Mouse (Mus musculus) midbrain, embryonic 16.5 days (tissue): ENCODE data around the gene Ddhd1. TPM values are rescaled to one million over a fixed set of nuclear protein-coding genes. Genes with fewer than 3 reads are reported as not detected.

Source experiments
- ATAC-seq: fragments of 200-750 bp; cut with Nextera tagmentation; 2 replicates; pipeline ENCODE4 v1.8.0; 2017; ENCODE audit warnings: moderate TSS enrichment
- H3K27ac ChIP-seq: fragments of 300-500 bp; sonication (generic); 2 replicates; pipeline ENCODE4 v1.5.1; 2014; ENCODE audit warnings: mild to moderate bottlenecking, low read length, mixed read lengths
- H3K27me3 ChIP-seq: fragments of 300-500 bp; sonication (generic); 2 replicates; pipeline ENCODE4 v1.6.1; 2014; ENCODE audit warnings: low read depth, low read length, mixed read lengths; ENCODE audit not compliant: control insufficient read depth, insufficient read depth
- H3K36me3 ChIP-seq: fragments of 300-500 bp; sonication (generic); 2 replicates; pipeline ENCODE4 v1.6.1; 2014; ENCODE audit warnings: mild to moderate bottlenecking, low read length, moderate library complexity, mixed read lengths; ENCODE audit not compliant: control insufficient read depth, insufficient read depth
- H3K4me1 ChIP-seq: fragments of 300-500 bp; sonication (generic); 2 replicates; pipeline ENCODE4 v1.6.1; 2014; ENCODE audit warnings: mild to moderate bottlenecking, low read length, mixed read lengths; ENCODE audit not compliant: control insufficient read depth, insufficient read depth
- H3K4me2 ChIP-seq: fragments of 300-500 bp; sonication (generic); 2 replicates; pipeline ENCODE4 v1.6.1; 2014; ENCODE audit warnings: mild to moderate bottlenecking, low read length, mixed read lengths
- H3K4me3 ChIP-seq: fragments of 300-500 bp; sonication (generic); 2 replicates; pipeline ENCODE4 v1.5.1; 2014; ENCODE audit warnings: low read depth, mild to moderate bottlenecking, low read length, moderate library complexity, mixed read lengths
- H3K9ac ChIP-seq: fragments of 300-500 bp; sonication (generic); 2 replicates; pipeline ENCODE4 v1.6.1; 2014; ENCODE audit warnings: low read depth, low read length, mixed read lengths
- H3K9me3 ChIP-seq: fragments of 300-500 bp; sonication (generic); replicated peaks from 2 replicates; pipeline ENCODE4 v1.6.1; 2014; ENCODE audit warnings: mild to moderate bottlenecking, low read length, mixed read lengths; ENCODE audit not compliant: control insufficient read depth, poor library complexity, severe bottlenecking
- WGBS: fragments of 180-500 bp; shearing (Covaris S2); extraction: QIAGEN DNeasy Blood & Tissue Kit; methylation state at CpG from one replicate; pipeline ENCODE4 v1.1.7; 2014; 5-methylcytosine and 5-hydroxymethylcytosine counted together
- polyA plus RNA-seq: library from polyadenylated mRNA; unstranded; fragments of >200 nt; fragmentation: Nextera tagmentation; extraction: Ambion mirVana; gene quantifications from 2 replicates; pipeline ENCODE4 v1.2.1, GENCODE M21; 2015

Ddhd1 gene
- 16.2 and 18.5 TPM in 2 replicates for polyA plus RNA-seq

DNA sequence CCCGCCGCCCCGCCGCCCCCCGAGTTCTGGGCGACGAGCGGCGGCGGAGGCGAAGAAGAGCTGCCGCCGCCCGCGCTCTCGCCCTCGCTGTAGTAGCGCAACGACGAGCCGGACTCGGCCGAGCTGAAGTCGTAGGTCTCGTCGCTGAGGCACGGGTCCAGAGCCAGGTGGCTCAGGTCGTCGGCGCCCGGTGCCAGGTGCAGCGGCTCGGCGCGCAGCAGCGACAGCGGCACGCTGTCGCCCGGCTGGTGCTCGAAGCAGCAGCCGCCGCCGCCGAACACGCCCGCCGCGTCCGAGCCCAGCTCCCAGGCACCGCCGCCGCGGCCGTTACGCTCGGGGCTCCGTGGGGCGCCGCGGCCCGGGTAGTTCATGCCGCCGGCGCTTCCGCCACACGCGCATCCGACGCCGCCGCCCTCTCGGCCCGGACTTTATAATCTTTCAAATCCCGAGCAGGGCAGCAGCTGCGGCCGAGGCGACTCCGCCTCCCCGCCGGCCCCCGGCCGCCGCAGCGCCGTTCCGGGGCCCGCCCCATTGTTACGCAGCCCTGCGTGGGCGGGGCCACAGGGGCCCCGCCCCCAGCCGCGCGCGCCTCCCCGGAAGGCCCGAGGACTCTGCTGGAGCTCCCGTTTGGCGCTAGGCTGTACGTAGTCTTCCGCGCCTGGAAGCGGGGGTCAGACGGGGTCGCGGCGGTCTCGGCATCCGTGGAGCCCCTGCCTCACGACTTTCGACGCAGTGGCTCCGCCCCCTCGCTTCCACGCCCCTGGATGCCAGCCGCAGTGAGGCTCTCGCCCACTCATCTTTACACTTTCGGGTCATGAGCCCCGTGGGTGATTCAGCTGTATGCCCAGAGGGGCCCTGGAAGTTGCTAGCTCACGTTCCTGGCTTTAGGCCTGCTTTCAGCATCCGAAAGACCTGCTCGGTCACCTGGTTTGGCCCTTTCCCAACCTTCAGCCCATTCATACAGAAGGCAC lies at the start of gene Ddhd1:
Gene Ddhd1, minus strand, starts transcription at position 503 of the 971 bp plus-strand sequence.
- H3K4me2 ChIP-seq, result peak within 1 kb of the TSS; percentile 70
- H3K27me3 ChIP-seq, result no peaks in the 10 kb centered on the region
- H3K36me3 ChIP-seq, result no peaks in the 10 kb centered on the region
- WGBS, result under 1% methylated on average over 120 of the region's 123 CpGs
- H3K9me3 ChIP-seq, result no peaks in the 10 kb centered on the region
- peak within 1 kb of the TSS; percentile 94 for H3K27ac ChIP-seq
- ATAC-seq, result peak; percentile 94
- H3K9ac ChIP-seq, result peak within 1 kb of the TSS; percentile 98
- H3K4me1 ChIP-seq, result peaks cover 34% of the 10 kb centered on the region
- peak within 1 kb of the TSS; percentile 61 for H3K4me3 ChIP-seq

GRCm38 (mm10) chr14:45707176-45707910 lies 49.4 kb upstream of the Ddhd1 start:
- 74% methylated on average over 3 of the region's 3 CpGs for WGBS
- Histone ChIP-seq H3K27ac (no peak overlapping the region), H3K4me3 (no peak overlapping the region), H3K4me2 (no peak overlapping the region), H3K9ac (no peak overlapping the region), H3K27me3 (no peaks in the 10 kb centered on the region), H3K9me3 (no peaks in the 10 kb centered on the region), H3K36me3 (no peaks in the 10 kb centered on the region), H3K4me1 (no peaks in the 10 kb centered on the region)
- no peak for ATAC-seq

GRCm38 (mm10) chr14:45700031-45700572 lies 42.2 kb upstream of the Ddhd1 start:
- H3K9ac ChIP-seq, result no peak overlapping the region
- WGBS, result 87% methylated on average over 6 of the region's 6 CpGs
- H3K4me2 ChIP-seq, result no peak overlapping the region
- H3K27me3 ChIP-seq, result no peaks in the 10 kb centered on the region
- no peak overlapping the region for H3K27ac ChIP-seq
- H3K4me3 ChIP-seq, result no peak overlapping the region
- no peak for ATAC-seq
- no peaks in the 10 kb centered on the region for H3K9me3 ChIP-seq
- no peaks in the 10 kb centered on the region for H3K4me1 ChIP-seq
- no peaks in the 10 kb centered on the region for H3K36me3 ChIP-seq

DNA sequence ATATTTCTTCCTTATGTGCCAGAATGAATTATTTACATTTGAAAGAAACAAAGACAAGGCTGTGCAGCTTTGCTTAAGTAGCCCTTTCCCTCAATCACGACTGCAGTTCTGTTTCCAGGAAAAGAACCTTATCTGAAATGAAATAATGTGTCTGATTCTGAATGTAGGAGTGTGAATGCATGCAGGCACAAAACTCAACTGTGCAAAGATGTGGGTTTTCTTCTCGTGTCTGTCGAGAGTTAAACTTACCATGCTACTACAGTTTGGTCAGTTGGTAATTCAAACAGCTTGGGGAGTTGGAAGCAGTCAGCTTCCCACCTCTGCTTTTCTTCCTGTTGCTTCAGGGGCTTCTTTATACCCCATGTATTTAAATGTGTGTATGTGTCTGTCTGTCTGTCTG lies 40.9 kb upstream of the Ddhd1 start:
- ATAC-seq, result no peak
- H3K4me3 ChIP-seq, result no peak overlapping the region
- 71% methylated on average over 3 of the region's 3 CpGs for WGBS
- no peaks in the 10 kb centered on the region for H3K27me3 ChIP-seq
- no peak overlapping the region for H3K4me2 ChIP-seq
- no peaks in the 10 kb centered on the region for H3K9me3 ChIP-seq
- H3K4me1 ChIP-seq, result no peaks in the 10 kb centered on the region
- no peak overlapping the region for H3K9ac ChIP-seq
- no peak overlapping the region for H3K27ac ChIP-seq
- H3K36me3 ChIP-seq, result no peaks in the 10 kb centered on the region

- no peak overlapping the region for H3K4me3 ChIP-seq
- H3K4me2 ChIP-seq, result no peak overlapping the region
- no peak for ATAC-seq
- no peaks in the 10 kb centered on the region for H3K9me3 ChIP-seq
- no peaks in the 10 kb centered on the region for H3K36me3 ChIP-seq
- H3K4me1 ChIP-seq, result no peaks in the 10 kb centered on the region
- H3K9ac ChIP-seq, result no peak overlapping the region
- H3K27ac ChIP-seq, result no peak overlapping the region
- 100% methylated on average over 2 of the region's 2 CpGs for WGBS
- H3K27me3 ChIP-seq, result no peaks in the 10 kb centered on the region
These were observed 38.2 kb upstream of the Ddhd1 start for GRCm38 (mm10) chr14:45696098-45696497.

- Histone ChIP-seq H3K27me3 (no peaks in the 10 kb centered on the region), H3K4me3 (no peak overlapping the region), H3K4me1 (0 out of 2 replicates have a peak, but pooled peaks cover 4% of the 10 kb centered on the region), H3K36me3 (no peaks in the 10 kb centered on the region), H3K9me3 (no peaks in the 10 kb centered on the region), H3K9ac (no peak overlapping the region), H3K27ac (no peak overlapping the region), H3K4me2 (no peak overlapping the region)
- WGBS, result 94% methylated on average over 2 of the region's 2 CpGs
- no peak for ATAC-seq
These were observed 35.9 kb upstream of the Ddhd1 start for GRCm38 (mm10) chr14:45693891-45694290.

GRCm38 (mm10) chr14:45690520-45691246 lies 32.7 kb upstream of the Ddhd1 start:
- H3K4me3 ChIP-seq, result peak overlapping the region; percentile 61
- H3K36me3 ChIP-seq, result no peaks in the 10 kb centered on the region
- H3K9me3 ChIP-seq, result no peaks in the 10 kb centered on the region
- peak overlapping the region; percentile 73 for H3K4me2 ChIP-seq
- WGBS, result under 1% methylated on average over 15 of the region's 16 CpGs
- peak overlapping the region; percentile 86 for H3K27ac ChIP-seq
- 0 out of 2 replicates have a peak, but pooled peaks cover 4% of the 10 kb centered on the region for H3K4me1 ChIP-seq
- ATAC-seq, result peak; percentile 96
- H3K27me3 ChIP-seq, result no peaks in the 10 kb centered on the region
- peak overlapping the region; percentile 80 for H3K9ac ChIP-seq

DNA sequence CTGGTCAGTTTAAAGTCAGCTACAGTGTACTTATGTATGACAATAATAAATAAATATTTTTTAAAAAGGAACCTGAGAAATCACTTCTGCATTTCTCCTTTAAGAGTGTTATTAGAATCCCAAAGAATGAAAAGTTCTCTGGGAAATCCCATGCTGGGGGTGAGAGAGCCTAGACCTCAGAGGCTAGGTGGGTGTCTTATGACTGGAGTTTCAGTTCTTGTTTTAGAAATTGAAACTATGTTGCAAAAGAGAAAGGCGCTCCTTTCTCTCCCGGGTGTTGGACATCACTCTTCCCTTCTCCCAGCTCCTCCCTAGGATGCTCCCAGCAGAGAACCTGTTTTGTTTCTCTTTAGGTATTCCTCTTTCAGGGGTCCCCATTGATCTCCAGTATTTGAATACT lies 27.4 kb upstream of the Ddhd1 start:
- WGBS, result 91% methylated on average over 2 of the region's 2 CpGs
- Histone ChIP-seq H3K4me3 (no peak overlapping the region), H3K4me1 (0 out of 2 replicates have a peak, but pooled peaks cover under 1% of the 10 kb centered on the region), H3K4me2 (no peak overlapping the region), H3K27me3 (no peaks in the 10 kb centered on the region), H3K27ac (no peak overlapping the region), H3K36me3 (no peaks in the 10 kb centered on the region), H3K9ac (no peak overlapping the region), H3K9me3 (no peaks in the 10 kb centered on the region)
- ATAC-seq, result no peak
